Mouse (Mus musculus) adrenal gland, adult 10 weeks (tissue): ENCODE data around the gene Mfsd9. TPM values are rescaled to one million over a fixed set of nuclear protein-coding genes. Genes with fewer than 3 reads are reported as not detected.

Experiments
- polyA plus RNA-seq: library from polyadenylated mRNA; stranded (reverse); fragments of 350-450 nt; fragmentation: Illumina TruSeq; extraction: RNeasy Lipid Tissue Mini Kit (QIAGEN cat#74804); gene quantifications from one replicate; pipeline ENCODE4 v1.2.3, GENCODE M21; 2014; ENCODE audit warnings: low read depth, low replicate concordance

Gene Mfsd9
- polyA plus RNA-seq, result 8.4 TPM

DNA sequence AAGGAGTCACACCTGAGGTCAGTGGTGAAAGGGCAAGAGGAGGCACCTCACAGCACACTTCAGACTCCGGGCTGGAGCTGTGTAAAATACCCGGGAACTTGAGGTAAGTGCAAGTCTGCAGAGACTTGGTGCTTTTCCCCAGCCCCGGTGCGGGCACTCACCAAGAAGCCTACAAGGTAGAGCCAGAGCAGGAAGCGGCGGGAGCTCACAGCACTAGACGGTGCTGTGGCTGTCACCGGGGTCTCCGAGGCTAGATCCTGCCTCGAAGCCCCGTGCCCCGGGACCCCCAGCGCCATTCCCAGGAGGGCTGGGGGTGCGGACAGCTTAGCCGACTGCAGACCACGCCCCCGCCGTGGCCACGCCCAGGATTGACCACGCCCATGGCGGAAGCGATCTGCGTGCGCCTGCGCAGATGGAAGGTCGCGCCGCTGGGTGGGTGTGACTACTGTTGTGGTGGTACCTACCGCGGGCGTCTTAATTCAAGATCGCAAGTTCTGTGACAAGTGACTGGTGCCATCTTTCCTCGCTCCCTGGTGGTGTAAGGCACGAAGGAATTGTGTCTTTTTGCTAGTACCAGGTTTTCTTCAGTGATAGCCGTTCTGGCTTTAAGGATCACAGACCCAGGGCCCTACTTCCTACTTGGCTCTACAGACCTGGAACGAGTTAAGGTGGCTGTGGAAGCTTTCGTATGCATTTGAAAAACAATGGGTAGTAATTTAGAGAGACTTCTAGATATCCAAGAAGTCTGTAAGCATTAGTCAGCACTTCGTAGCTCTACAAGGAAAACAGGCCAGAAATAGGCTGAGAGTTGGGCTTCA is at the start of gene Mfsd9:
Mfsd9 (minus strand) TSS at position 364 of the 818 bp plus-strand sequence.

DNA sequence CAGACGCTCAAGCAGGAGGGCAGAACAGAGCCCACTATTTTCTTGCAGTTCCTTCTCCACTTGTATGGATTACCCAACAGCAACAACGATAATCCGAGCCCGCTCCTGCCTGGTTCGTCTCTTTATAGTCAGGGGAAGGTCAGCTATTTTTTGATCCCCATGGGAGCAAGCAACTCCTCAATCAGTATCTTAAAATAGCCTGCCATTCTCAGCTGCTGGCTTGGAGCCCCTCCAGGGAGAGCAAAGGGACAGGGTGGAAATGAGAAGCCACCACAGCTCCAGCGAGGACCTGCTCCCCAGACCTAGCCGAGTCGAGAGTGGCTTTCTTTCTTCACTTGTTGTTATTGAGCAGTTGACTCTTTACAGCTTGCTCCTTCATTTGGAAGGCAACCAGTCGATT is 14.9 kb upstream of the Mfsd9 start, which contains the start of gene Tmem182:
Tmem182 (plus strand) TSS at position 251 of the 400 bp plus-strand sequence.

Other genes with a start within 250 kb of the Mfsd9 start
- not detected for gene Slc9a4, start 210.6 kb downstream of the Mfsd9 start, polyA plus RNA-seq
- gene Slc9a2, start 110.1 kb downstream of the Mfsd9 start, polyA plus RNA-seq, result not detected
- 9.7 TPM for gene Tmem182, start 14.9 kb upstream of the Mfsd9 start, polyA plus RNA-seq